Mouse (Mus musculus) liver, embryonic 13.5 days (tissue): ENCODE measurements around the gene Plxdc1. TPM values are rescaled to one million over a fixed set of nuclear protein-coding genes. Genes with fewer than 3 reads are reported as not detected.

Source experiments
- ATAC-seq: fragments of 200-750 bp; cut with Nextera tagmentation; 2 replicates; pipeline ENCODE4 v1.8.0; 2017; ENCODE audit warnings: low read depth, mild to moderate bottlenecking, moderate number of reproducible peaks, moderate library complexity
- DNase-seq: peaks from one replicate; pipeline ENCODE4 v3.0.0; 2022
- H3K27ac ChIP-seq: fragments of 300-500 bp; sonication (generic); 2 replicates; pipeline ENCODE4 v1.5.1; 2015; ENCODE audit warnings: moderate library complexity, mild to moderate bottlenecking, inconsistent platforms
- H3K27me3 ChIP-seq: fragments of 300-500 bp; sonication (generic); 2 replicates; pipeline ENCODE4 v1.6.1; 2015; ENCODE audit warnings: mild to moderate bottlenecking, inconsistent platforms
- H3K36me3 ChIP-seq: fragments of 300-500 bp; sonication (generic); 2 replicates; pipeline ENCODE4 v1.6.1; 2015; ENCODE audit warnings: mild to moderate bottlenecking, inconsistent platforms
- H3K4me1 ChIP-seq: fragments of 300-500 bp; sonication (generic); replicated peaks from 2 replicates; pipeline ENCODE4 v1.6.1; 2015; ENCODE audit warnings: inconsistent platforms
- H3K4me2 ChIP-seq: fragments of 300-500 bp; sonication (generic); 2 replicates; pipeline ENCODE4 v1.6.1; 2015; ENCODE audit warnings: inconsistent platforms, mild to moderate bottlenecking, moderate library complexity
- H3K4me3 ChIP-seq: fragments of 300-500 bp; sonication (generic); replicated peaks from 2 replicates; pipeline ENCODE4 v1.5.1; 2015; ENCODE audit warnings: mild to moderate bottlenecking, inconsistent platforms
- H3K9ac ChIP-seq: fragments of 300-500 bp; sonication (generic); 2 replicates; pipeline ENCODE4 v1.6.1; 2015; ENCODE audit warnings: mild to moderate bottlenecking, inconsistent platforms
- H3K9me3 ChIP-seq: fragments of 300-500 bp; sonication (generic); replicated peaks from 2 replicates; pipeline ENCODE4 v1.6.1; 2016; ENCODE audit warnings: inconsistent platforms
- WGBS: fragments of 180-500 bp; shearing (Covaris S2); methylation state at CpG from one replicate; pipeline ENCODE4 v1.1.7; 2015; ENCODE audit not compliant: insufficient replicate concordance; 5-methylcytosine and 5-hydroxymethylcytosine counted together
- polyA plus RNA-seq: library from polyadenylated mRNA; unstranded; fragments of >200 nt; fragmentation: Nextera tagmentation; extraction: Ambion mirVana; gene quantifications from 2 replicates; pipeline ENCODE4 v1.2.1, GENCODE M21; 2015

Gene Plxdc1
- polyA plus RNA-seq, 1 experiment from 2014 or later = 0.58 TPM

DNA sequence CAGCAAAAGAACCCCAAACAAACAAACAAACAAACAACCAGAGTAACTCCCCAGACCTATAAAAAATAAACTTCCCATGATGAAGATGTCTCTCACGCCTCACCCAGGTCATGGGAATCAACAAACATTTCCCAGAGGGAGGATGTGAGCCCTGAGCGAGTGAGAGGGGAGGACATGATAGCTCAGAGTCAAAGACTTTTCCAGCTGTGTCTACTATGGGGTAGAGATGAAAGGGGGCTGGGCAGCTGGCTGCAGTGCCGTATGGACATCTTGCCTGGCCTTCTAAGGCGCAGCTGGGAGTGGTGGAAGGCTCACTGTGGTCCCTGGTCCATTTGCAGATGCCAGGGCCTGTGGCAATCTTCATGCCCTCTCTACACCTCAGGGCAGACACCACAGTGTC, 57.3 kb downstream of the Plxdc1 start:
- Histone ChIP-seq H3K4me1 (no peaks in the 10 kb centered on the region), H3K27me3 (no peaks in the 10 kb centered on the region), H3K9ac (no peak overlapping the region), H3K36me3 (no peaks in the 10 kb centered on the region), H3K27ac (no peak overlapping the region), H3K4me2 (no peak overlapping the region), H3K9me3 (no peaks in the 10 kb centered on the region), H3K4me3 (no peak overlapping the region)
- WGBS = 63% methylated on average over 4 of the region's 4 CpGs
- ATAC-seq (no peak), DNase-seq (no peak)

DNA sequence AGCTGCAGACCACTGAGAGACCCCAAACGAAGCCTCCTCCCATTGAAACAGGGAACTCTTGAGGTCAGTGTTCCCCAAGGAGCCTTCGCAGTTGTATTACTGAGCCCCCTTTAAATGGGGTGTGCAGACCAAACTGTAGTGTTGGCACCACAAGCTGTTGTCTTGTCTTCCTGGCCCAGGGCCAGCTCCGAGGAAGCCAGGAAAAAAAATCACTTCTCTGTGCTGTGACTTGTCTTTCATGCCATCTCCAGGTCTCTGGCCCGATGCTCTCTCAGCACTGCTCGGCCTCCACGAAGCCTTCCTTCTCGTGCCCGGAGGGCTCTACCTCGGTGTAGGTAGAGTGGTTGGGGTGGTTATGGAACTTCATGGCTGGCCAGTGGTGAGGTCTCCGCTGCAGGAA, 62.0 kb downstream of the Plxdc1 start:
- DNase-seq (no peak), ATAC-seq (no peak)
- H3K4me3 ChIP-seq = no peak overlapping the region
- H3K9me3 ChIP-seq = no peaks in the 10 kb centered on the region
- H3K4me1 ChIP-seq = no peaks in the 10 kb centered on the region
- H3K27ac ChIP-seq = no peak overlapping the region
- H3K36me3 ChIP-seq = no peaks in the 10 kb centered on the region
- WGBS = 72% methylated on average over 10 of the region's 10 CpGs
- H3K27me3 ChIP-seq = no peaks in the 10 kb centered on the region
- no peak overlapping the region for H3K4me2 ChIP-seq
- H3K9ac ChIP-seq = no peak overlapping the region

GRCm38 (mm10) chr11:97923639-97924038, 62.6 kb downstream of the Plxdc1 start:
- H3K27ac ChIP-seq = no peak overlapping the region
- H3K4me3 ChIP-seq = no peak overlapping the region
- H3K9ac ChIP-seq = no peak overlapping the region
- no peaks in the 10 kb centered on the region for H3K4me1 ChIP-seq
- ATAC-seq = no peak
- H3K4me2 ChIP-seq = no peak overlapping the region
- no peaks in the 10 kb centered on the region for H3K27me3 ChIP-seq
- no peaks in the 10 kb centered on the region for H3K9me3 ChIP-seq
- no peak for DNase-seq
- H3K36me3 ChIP-seq = no peaks in the 10 kb centered on the region
- WGBS = 69% methylated on average over 9 of the region's 9 CpGs

GRCm38 (mm10) chr11:97915974-97916503, 70.2 kb downstream of the Plxdc1 start:
- H3K4me1 ChIP-seq = no peaks in the 10 kb centered on the region
- no peaks in the 10 kb centered on the region for H3K36me3 ChIP-seq
- H3K4me2 ChIP-seq = no peak overlapping the region
- no peak overlapping the region for H3K27ac ChIP-seq
- H3K27me3 ChIP-seq = no peaks in the 10 kb centered on the region
- H3K4me3 ChIP-seq = no peak overlapping the region
- no peak for ATAC-seq
- no peak for DNase-seq
- 69% methylated on average over 6 of the region's 6 CpGs for WGBS
- no peaks in the 10 kb centered on the region for H3K9me3 ChIP-seq
- H3K9ac ChIP-seq = no peak overlapping the region

GRCm38 (mm10) chr11:97915471-97915870, 70.8 kb downstream of the Plxdc1 start:
- Histone ChIP-seq H3K9ac (no peak overlapping the region), H3K4me1 (no peaks in the 10 kb centered on the region), H3K27me3 (no peaks in the 10 kb centered on the region), H3K27ac (no peak overlapping the region), H3K4me2 (no peak overlapping the region), H3K36me3 (no peaks in the 10 kb centered on the region), H3K9me3 (no peaks in the 10 kb centered on the region), H3K4me3 (no peak overlapping the region)
- 63% methylated on average over 2 of the region's 2 CpGs for WGBS
- no peak for ATAC-seq
- DNase-seq = no peak

- H3K4me1 ChIP-seq = no peaks in the 10 kb centered on the region
- no peak for DNase-seq
- no peak overlapping the region for H3K4me2 ChIP-seq
- H3K9me3 ChIP-seq = no peaks in the 10 kb centered on the region
- no peak overlapping the region for H3K4me3 ChIP-seq
- ATAC-seq = no peak
- H3K27ac ChIP-seq = no peak overlapping the region
- WGBS = 71% methylated on average over 14 of the region's 14 CpGs
- no peak overlapping the region for H3K9ac ChIP-seq
- H3K36me3 ChIP-seq = no peaks in the 10 kb centered on the region
- H3K27me3 ChIP-seq = no peaks in the 10 kb centered on the region
Measured at GRCm38 (mm10) chr11:97913111-97913510, 73.1 kb downstream of the Plxdc1 start.

DNA sequence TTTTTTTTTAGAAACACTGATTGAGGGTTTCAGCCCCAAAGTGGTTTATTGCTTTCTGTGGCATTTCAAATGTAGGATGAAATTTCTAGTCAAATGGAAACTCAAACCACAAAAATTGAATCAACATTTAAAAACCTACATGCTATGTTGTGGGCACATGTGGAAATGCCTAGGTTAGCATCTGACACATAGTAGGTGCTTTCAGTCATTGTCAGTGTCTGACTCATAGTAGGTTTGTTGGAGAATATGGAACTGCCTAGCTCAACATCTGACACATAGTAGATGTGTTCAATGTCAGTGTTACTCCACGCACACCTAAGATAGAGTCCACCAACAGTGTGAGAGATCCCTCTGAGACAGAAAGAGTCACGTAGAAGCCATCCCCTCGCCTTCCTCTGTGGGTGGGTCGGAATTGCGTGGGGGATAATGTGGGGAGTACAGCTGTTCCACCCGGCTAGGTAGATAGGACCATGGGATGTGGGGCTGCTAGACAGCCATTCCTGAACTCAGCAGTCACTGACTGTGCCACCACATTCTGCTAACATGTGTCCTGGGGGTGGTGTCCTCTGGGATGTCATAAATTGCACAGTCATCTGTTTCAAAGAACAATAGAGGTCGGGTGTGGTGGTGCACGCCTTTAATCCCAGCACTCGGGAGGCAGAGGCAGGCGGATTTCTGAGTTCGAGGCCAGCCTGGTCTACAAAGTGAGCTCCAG, 77.5 kb downstream of the Plxdc1 start:
- no peak for ATAC-seq
- Histone ChIP-seq H3K9ac (no peak overlapping the region), H3K36me3 (no peaks in the 10 kb centered on the region), H3K27ac (no peak overlapping the region), H3K9me3 (no peaks in the 10 kb centered on the region), H3K4me3 (no peak overlapping the region), H3K27me3 (no peaks in the 10 kb centered on the region), H3K4me1 (no peaks in the 10 kb centered on the region), H3K4me2 (no peak overlapping the region)
- no peak for DNase-seq
- 67% methylated on average over 11 of the region's 11 CpGs for WGBS

DNA sequence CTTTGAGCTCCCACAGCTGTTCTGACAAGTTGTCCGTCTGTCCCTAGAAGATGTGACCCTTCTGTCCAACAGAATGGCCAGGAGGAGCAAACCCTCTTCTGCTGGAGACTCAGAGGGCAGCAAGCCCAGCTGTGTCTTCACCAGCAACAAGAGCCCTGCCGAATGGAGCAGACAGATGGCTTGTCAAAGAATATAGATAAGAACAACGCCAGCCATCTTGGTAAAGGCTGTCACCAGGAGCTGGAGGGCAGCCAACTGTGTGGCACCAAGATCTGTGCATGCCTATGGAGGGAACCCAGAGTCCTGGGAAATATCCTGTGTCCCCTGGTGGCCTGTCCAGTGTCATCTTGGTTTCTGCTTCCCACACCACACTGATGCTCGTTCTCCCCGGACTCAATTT, 78.3 kb downstream of the Plxdc1 start:
- no peaks in the 10 kb centered on the region for H3K36me3 ChIP-seq
- H3K27ac ChIP-seq = no peak overlapping the region
- no peaks in the 10 kb centered on the region for H3K4me1 ChIP-seq
- ATAC-seq (no peak), DNase-seq (no peak)
- 47% methylated on average over 5 of the region's 5 CpGs for WGBS
- H3K27me3 ChIP-seq = no peaks in the 10 kb centered on the region
- H3K9me3 ChIP-seq = no peaks in the 10 kb centered on the region
- no peak overlapping the region for H3K4me3 ChIP-seq
- no peak overlapping the region for H3K4me2 ChIP-seq
- no peak overlapping the region for H3K9ac ChIP-seq

GRCm38 (mm10) chr11:97906905-97907304, 79.3 kb downstream of the Plxdc1 start:
- Histone ChIP-seq H3K36me3 (no peaks in the 10 kb centered on the region), H3K27ac (no peak overlapping the region), H3K9ac (no peak overlapping the region), H3K4me3 (no peak overlapping the region), H3K27me3 (no peaks in the 10 kb centered on the region), H3K4me2 (no peak overlapping the region), H3K9me3 (no peaks in the 10 kb centered on the region), H3K4me1 (no peaks in the 10 kb centered on the region)
- 72% methylated on average over 9 of the region's 9 CpGs for WGBS
- no peak for ATAC-seq
- no peak for DNase-seq

- 54% methylated on average over 2 of the region's 2 CpGs for WGBS
- no peak overlapping the region for H3K27ac ChIP-seq
- no peak for DNase-seq
- no peak overlapping the region for H3K4me3 ChIP-seq
- H3K9ac ChIP-seq = no peak overlapping the region
- H3K4me1 ChIP-seq = no peaks in the 10 kb centered on the region
- ATAC-seq = no peak
- no peak overlapping the region for H3K4me2 ChIP-seq
- H3K27me3 ChIP-seq = no peaks in the 10 kb centered on the region
- no peaks in the 10 kb centered on the region for H3K36me3 ChIP-seq
- no peaks in the 10 kb centered on the region for H3K9me3 ChIP-seq
Measured at GRCm38 (mm10) chr11:97905941-97906340, 80.3 kb downstream of the Plxdc1 start.

GRCm38 (mm10) chr11:97905540-97905939, 80.7 kb downstream of the Plxdc1 start:
- 67% methylated on average over 2 of the region's 2 CpGs for WGBS
- Histone ChIP-seq H3K4me1 (no peaks in the 10 kb centered on the region), H3K36me3 (no peaks in the 10 kb centered on the region), H3K27ac (no peak overlapping the region), H3K27me3 (no peaks in the 10 kb centered on the region), H3K9me3 (no peaks in the 10 kb centered on the region), H3K9ac (no peak overlapping the region), H3K4me3 (no peak overlapping the region), H3K4me2 (no peak overlapping the region)
- DNase-seq (no peak), ATAC-seq (no peak)

GRCm38 (mm10) chr11:97904801-97905200, 81.4 kb downstream of the Plxdc1 start:
- Histone ChIP-seq H3K4me2 (no peak overlapping the region), H3K27ac (no peak overlapping the region), H3K36me3 (no peaks in the 10 kb centered on the region), H3K9ac (no peak overlapping the region), H3K4me3 (no peak overlapping the region), H3K9me3 (no peaks in the 10 kb centered on the region), H3K4me1 (no peaks in the 10 kb centered on the region), H3K27me3 (no peaks in the 10 kb centered on the region)
- ATAC-seq (no peak), DNase-seq (no peak)
- 74% methylated on average over 13 of the region's 13 CpGs for WGBS
